Mouse (Mus musculus): Measurements from ENCODE around the gene Mt1.

Gene Mt1

DNA sequence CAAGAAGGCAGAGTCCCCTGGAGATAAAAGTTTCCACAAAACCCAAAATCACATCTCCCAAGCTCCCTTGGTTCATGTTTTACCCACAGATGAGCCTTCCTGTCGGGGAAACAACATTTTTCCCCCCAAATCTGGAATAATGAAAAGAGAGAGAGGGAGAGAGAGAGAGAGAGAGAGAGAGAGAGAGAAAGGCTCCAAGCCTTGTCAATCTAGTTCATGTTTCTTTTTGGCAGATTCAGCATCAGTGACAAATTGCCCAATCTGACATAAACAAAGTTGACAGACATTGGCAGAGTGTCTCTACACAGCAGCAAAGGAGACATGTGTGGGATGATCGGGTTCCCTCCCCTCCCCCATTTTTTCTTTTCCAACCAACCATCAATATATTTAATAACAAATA, 28.6 kb downstream of the Mt1 start:
- DNase-seq: no peak

DNA sequence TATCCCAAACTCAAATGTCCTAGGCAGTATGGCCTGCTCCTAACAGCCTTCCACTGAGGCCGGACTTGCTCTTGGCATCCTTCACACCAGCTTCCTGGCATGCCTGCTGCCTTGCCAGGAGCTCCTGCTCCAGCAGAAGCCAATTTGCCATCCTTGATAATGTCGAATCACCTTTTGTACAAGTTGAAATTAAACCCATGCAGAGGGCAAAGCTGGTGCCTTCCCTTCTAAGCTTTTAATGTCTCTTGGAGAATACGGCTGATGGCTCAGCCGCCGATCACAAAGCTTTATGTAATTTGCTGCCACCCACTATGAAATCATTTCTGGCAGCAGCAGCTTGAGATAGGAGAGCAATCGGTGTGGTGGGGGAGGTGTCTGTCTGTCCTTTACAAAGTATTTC, 30.8 kb downstream of the Mt1 start:
- DNase-seq: no peak

DNA sequence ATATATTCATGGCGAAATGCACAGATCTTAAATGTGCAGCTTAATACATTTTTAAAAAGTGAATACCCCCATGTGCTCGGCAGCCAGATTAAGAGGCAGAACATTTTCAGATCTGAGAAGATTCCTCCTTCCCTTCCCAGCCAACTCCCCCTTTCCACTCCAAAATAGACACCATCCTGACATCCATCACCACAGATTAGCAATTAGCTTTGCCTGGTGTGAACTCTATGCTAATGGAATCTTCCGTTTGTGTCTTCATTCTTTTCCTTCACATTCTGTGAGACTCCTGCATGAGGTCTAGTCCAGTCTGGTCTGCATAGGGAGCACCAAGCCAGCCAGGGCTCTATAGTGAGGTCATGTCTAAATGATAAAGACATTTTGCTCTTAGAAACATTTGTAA, 31.3 kb downstream of the Mt1 start:
- DNase-seq: no peak

DNA sequence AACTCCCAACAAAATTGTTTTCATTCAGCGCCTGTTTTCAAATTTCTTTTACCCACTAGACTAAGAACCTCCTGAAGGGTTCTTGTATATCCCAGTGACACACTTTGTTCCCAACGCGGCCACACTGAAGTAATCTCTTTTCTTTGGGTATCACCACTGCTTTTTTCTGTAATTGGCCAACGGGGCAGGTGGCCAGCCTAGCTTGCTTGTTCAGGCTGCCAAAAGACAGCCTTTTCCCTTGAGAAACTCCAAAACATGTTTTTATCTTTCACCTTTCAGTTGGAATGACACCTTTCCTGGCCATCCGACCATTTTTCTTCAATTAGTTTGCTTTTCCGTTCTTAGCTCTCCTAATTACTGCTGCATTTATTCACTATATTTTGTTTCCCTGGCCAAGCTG, 34.9 kb downstream of the Mt1 start:
- no peak for DNase-seq

DNA sequence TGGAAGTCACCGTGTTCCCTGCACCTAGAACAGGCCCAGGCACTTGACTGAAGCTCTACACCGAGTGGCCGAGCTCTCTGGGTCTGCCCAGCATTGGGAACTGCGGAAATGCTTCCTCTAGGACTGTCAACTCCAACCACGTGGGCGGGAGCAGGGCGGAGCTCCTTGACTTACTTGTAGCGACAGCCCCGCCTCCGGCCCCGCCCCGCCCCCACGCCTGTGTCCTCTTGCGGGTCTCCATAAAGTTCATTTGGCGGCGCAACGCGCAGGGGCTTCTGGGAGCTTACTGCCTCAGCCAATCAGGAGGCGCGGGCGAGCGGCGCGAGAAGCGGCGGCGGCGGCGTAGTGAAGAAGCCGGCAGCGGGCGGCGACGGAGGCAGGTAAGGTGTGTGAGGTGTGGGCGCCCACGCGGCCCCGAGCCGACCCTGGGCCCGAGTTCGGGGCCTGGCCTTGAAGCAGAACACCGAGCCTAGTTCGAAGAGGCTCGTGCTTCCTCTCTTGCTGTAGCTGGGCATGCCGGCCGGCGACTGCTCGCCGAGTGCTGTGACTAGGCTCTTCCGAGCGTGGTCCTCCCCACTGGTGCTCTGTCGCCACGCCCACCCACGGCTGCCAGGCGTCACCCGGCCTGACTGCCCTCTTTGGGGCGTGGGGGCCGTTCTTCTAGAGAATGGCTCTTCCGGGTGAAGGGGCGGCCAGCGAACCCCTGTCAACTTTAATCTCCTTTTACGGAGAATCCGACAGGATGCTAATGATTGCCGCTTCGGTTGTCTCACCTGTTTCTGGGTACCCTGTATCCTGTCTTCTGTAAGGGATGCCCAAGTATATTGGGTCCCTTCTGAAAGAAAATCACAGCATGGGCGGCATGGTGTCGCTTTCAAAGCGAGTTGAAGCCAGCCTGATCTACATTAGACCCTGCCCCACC, 35.6 kb downstream of the Mt1 start, which contains the start of gene Nup93:
Gene Nup93, plus strand, starts transcription at position 313 of the 922 bp plus-strand sequence.
- DNase-seq: peak; percentile 93 to 95

DNA sequence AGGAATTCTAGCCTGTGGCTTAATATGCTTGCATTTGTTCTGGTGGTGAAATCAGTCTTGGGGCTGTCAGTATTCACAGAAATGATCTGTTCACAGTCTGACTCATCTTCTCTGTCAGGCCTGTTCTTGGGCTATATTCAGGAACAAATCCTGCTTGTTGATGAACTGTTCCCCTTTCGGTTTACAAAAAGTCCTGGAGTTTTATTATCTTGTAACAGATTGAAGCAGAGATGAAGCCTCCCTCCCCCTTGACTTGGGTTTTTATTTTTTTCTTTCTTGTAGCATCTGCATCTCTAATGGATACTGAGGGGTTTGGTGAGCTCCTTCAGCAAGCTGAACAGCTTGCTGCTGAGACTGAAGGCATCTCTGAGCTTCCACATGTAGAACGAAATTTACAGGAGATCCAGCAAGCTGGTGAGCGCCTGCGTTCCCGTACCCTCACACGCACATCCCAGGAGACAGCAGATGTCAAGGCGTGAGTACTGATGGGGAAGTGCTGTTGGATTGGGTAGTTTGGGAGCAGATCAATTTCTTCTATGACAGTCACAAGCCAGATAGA, 48.6 kb downstream of the Mt1 start:
- DNase-seq: no peak
